ENCODE assay signal across 9 mouse cellular contexts in the genomic region with DNA sequence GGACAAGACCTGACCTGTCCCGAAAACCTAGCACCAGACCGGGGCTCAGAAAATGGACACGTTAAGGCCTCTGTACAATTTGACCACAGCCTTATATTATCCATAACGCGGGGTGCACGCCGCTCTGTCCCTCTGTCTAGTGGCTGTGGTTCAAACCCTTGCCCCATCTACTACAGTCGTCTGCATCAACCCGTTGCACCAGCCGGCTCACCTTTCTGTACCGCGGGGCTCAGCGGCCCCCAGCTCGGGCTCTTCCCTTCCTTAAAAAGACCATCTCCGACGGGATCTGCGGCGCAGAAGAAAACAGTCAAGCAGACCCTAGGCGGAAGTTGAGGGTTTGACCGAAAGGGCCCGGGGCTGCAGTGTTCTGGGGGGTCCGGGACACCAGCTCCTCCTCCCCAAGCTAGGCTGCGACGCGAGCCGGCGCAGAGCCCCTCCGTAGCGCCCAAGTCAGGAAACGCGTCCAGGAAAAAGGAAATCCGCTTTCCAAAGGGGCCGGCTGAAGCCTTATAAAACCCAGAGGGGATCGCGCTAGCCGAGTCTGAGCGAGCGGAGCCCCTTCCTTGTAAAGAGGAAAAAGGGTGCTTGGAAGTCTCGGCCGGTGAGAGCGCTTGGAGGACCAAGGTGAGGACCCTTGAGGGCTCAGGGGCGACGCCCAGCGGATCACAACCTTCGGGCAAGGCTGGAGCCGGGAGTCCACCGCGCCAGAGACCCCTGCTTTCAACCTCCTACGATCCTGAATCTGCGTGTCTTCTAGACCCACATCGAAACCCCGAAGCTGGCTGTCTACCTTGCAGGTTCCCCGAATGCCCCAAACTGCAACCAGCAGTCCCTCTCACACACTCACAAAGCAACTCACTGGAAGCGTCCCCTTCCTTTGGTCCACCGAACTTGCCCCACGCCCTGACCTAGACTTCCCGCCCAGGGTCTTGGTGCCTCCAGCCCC. TPM values are rescaled to one million over a fixed set of nuclear protein-coding genes. Genes with fewer than 3 reads are reported as not detected.
DNase-seq lines count a peak whose midpoint lies in the region; ATAC-seq and TF ChIP-seq lines count a peak whose summit lies in the region.
"Had no signal": no experiment of that assay in that cellular context is flagged by ENCODE, and none has a peak within 500 bp of the region (broad histone marks: within the 10 kb centered on the region; RNA-seq: fewer than 3 reads in every experiment).

No protein-coding gene starts in this region.

- WGBS in heart, embryonic 14.5 days, result 2% methylated on average over 57 of the region's 57 CpGs
- under 1% methylated on average over 57 of the region's 57 CpGs for WGBS in embryonic facial prominence, embryonic 13.5 days
- WGBS in intestine, embryonic 16.5 days, result under 1% methylated on average over 57 of the region's 57 CpGs

- H3K27ac ChIP-seq in heart, embryonic 14.5 days (replicated peaks in 1 of 2; ENCODE audit: control insufficient read depth in 1 of 2, insufficient read depth in 1 of 2, low read depth in 2 of 2, low read length in 2 of 2), result peak overlapping the region in 1 of 2 experiments; percentile 16; a peak in 1 of 4 replicates
- H3K27ac ChIP-seq in embryonic facial prominence, embryonic 13.5 days, result no peak overlapping the region
- H3K27ac ChIP-seq in intestine, embryonic 16.5 days (ENCODE audit: low read length), result no peak overlapping the region; the same call in 1 of the 2 replicates
- H3K27ac ChIP-seq in layer of hippocampus, adult 2 months, result no peak overlapping the region

- peak overlapping the region; percentile 50 for H3K9ac ChIP-seq in heart, embryonic 14.5 days (ENCODE audit: low read length)
- H3K9ac ChIP-seq in embryonic facial prominence, embryonic 13.5 days, result no peak overlapping the region
- no peak overlapping the region for H3K9ac ChIP-seq in intestine, embryonic 16.5 days (ENCODE audit: low read depth, low read length)

- no peaks in the 10 kb centered on the region for H3K9me3 ChIP-seq in heart, embryonic 14.5 days (ENCODE audit: control insufficient read depth, low read length)
- H3K9me3 ChIP-seq in embryonic facial prominence, embryonic 13.5 days, result no peaks in the 10 kb centered on the region
- no peaks in the 10 kb centered on the region for H3K9me3 ChIP-seq in intestine, embryonic 16.5 days (ENCODE audit: control insufficient read depth, low read length)

- H3K27me3 ChIP-seq in heart, embryonic 14.5 days (ENCODE audit: control insufficient read depth, insufficient read depth, low read length), result peaks cover 84% of the 10 kb centered on the region
- peaks cover 97% of the 10 kb centered on the region for H3K27me3 ChIP-seq in embryonic facial prominence, embryonic 13.5 days
- peaks cover 68% of the 10 kb centered on the region for H3K27me3 ChIP-seq in intestine, embryonic 16.5 days (replicated peaks; ENCODE audit: control insufficient read depth, insufficient read depth, low read length)

- DNase-seq in heart, adult 8-10 months (ENCODE audit: low spot score), result no peak
- peak; percentile 59 for DNase-seq in neural tube, embryonic 10.5 days (ENCODE audit: extremely low spot score, low spot score)
- no peak for DNase-seq in cerebellum, adult 9-11 months
- DNase-seq in layer of hippocampus, adult 2 months (ENCODE audit: low spot score in 2 of 2), result no peak
- DNase-seq in gastrocnemius, adult 18-20 months (ENCODE audit: low spot score), result no peak

- ATAC-seq in heart, embryonic 14.5 days (ENCODE audit: insufficient number of reproducible peaks, insufficient read depth, low FRiP score, low read depth), result no peak
- no peak for ATAC-seq in embryonic facial prominence, embryonic 13.5 days (ENCODE audit: insufficient number of reproducible peaks, insufficient read depth, low FRiP score, low TSS enrichment, low read depth)
- no peak for ATAC-seq in intestine, embryonic 16.5 days

- H3K36me3 ChIP-seq in heart, embryonic 14.5 days (ENCODE audit: control insufficient read depth, insufficient read depth, low read length), result no peaks in the 10 kb centered on the region
- no peaks in the 10 kb centered on the region for H3K36me3 ChIP-seq in embryonic facial prominence, embryonic 13.5 days
- H3K36me3 ChIP-seq in intestine, embryonic 16.5 days (ENCODE audit: control insufficient read depth, insufficient read depth, low read length), result no peaks in the 10 kb centered on the region

- H3K4me1 ChIP-seq in heart, embryonic 14.5 days (ENCODE audit: control insufficient read depth in 2 of 2, insufficient read depth in 2 of 2, low read length in 2 of 2), result peaks cover 7 to 27% of the 10 kb centered on the region in 2 experiments; a peak in 3 of 4 replicates
- peaks cover 28% of the 10 kb centered on the region for H3K4me1 ChIP-seq in embryonic facial prominence, embryonic 13.5 days
- peaks cover 20% of the 10 kb centered on the region for H3K4me1 ChIP-seq in intestine, embryonic 16.5 days (ENCODE audit: control insufficient read depth, insufficient read depth, low read length)

- peak overlapping the region; percentile 65 for H3K4me2 ChIP-seq in heart, embryonic 14.5 days (ENCODE audit: low read length)
- H3K4me2 ChIP-seq in embryonic facial prominence, embryonic 13.5 days, result peak overlapping the region; percentile 49
- peak overlapping the region; percentile 40 for H3K4me2 ChIP-seq in intestine, embryonic 16.5 days (ENCODE audit: low read depth, low read length)

- peak overlapping the region; percentile 38 to 47 for H3K4me3 ChIP-seq in heart, embryonic 14.5 days (ENCODE audit: control insufficient read depth in 1 of 2, insufficient read depth in 1 of 2, low read depth in 1 of 2, low read length in 2 of 2)
- peak overlapping the region; percentile 29 for H3K4me3 ChIP-seq in embryonic facial prominence, embryonic 13.5 days
- H3K4me3 ChIP-seq in intestine, embryonic 16.5 days (ENCODE audit: low read length), result peak overlapping the region; percentile 27
- H3K4me3 ChIP-seq in layer of hippocampus, adult 2 months, result no peak overlapping the region

- no peak for TF ChIP-seq CTCF in layer of hippocampus, adult 2 months (conservative IDR thresholded peaks at IDR 0.05)

RNA-seq across cellular contexts. Expression of gene Fev, which starts 0.8 kb away (rescaled TPM):
- polyA plus RNA-seq in heart, embryonic 14.5 days (2014; fragmentation: Nextera tagmentation; extraction: Ambion mirVana), result 1.3 and 1.9 TPM in 2 replicates
- total RNA-seq in heart, adult 8-10 months (2022), result not detected
- polyA plus RNA-seq in embryonic facial prominence, embryonic 13.5 days (2015; fragmentation: Nextera tagmentation; extraction: Ambion mirVana), result not detected in 2 replicates
- polyA plus RNA-seq in intestine, embryonic 16.5 days (2015; fragmentation: Nextera tagmentation; extraction: Ambion mirVana), result 0.95 and 1.5 TPM in 2 replicates
- not detected for total RNA-seq in layer of hippocampus, adult 2 months (2021)
- not detected for total RNA-seq in gastrocnemius, adult 18-20 months (2021)
- polyA plus RNA-seq: gonadal fat pad, adult 2 months had no signal

RNA-seq across cellular contexts. Expression of gene Cryba2, which starts 8.5 kb away (rescaled TPM):
- not detected in 2 replicates for polyA plus RNA-seq in heart, embryonic 14.5 days (2014; fragmentation: Nextera tagmentation; extraction: Ambion mirVana)
- total RNA-seq in heart, adult 8-10 months (2022), result not detected
- polyA plus RNA-seq in embryonic facial prominence, embryonic 13.5 days (2015; fragmentation: Nextera tagmentation; extraction: Ambion mirVana), result not detected in 2 replicates
- 1.5 and 2.4 TPM in 2 replicates for polyA plus RNA-seq in intestine, embryonic 16.5 days (2015; fragmentation: Nextera tagmentation; extraction: Ambion mirVana)
- not detected for total RNA-seq in layer of hippocampus, adult 2 months (2021)
- total RNA-seq in gastrocnemius, adult 18-20 months (2021), result not detected

RNA-seq across cellular contexts. Expression of gene Cdk5r2, which starts 29.7 kb away (rescaled TPM):
- polyA plus RNA-seq in heart, embryonic 14.5 days (2014; fragmentation: Nextera tagmentation; extraction: Ambion mirVana), result 0.11 TPM in 1 of 2 replicates, not detected in the other
- under 1 TPM in 1 of 4 experiments, not detected in 3; 0.09 TPM for total RNA-seq in heart, adult 8-10 months (2022)
- polyA plus RNA-seq in embryonic facial prominence, embryonic 13.5 days (2015; fragmentation: Nextera tagmentation; extraction: Ambion mirVana), result 0.10 and 0.14 TPM in 2 replicates
- 0.07 and 0.18 TPM in 2 replicates for polyA plus RNA-seq in intestine, embryonic 16.5 days (2015; fragmentation: Nextera tagmentation; extraction: Ambion mirVana)
- 100 to 1,000 TPM; 193 to 196 TPM for total RNA-seq in layer of hippocampus, adult 2 months (2021)
- total RNA-seq in gastrocnemius, adult 18-20 months (2021), result not detected

RNA-seq across cellular contexts. Expression of gene Cfap65, which starts 50.9 kb away (rescaled TPM):
- not detected in 2 replicates for polyA plus RNA-seq in heart, embryonic 14.5 days (2014; fragmentation: Nextera tagmentation; extraction: Ambion mirVana)
- not detected for total RNA-seq in heart, adult 8-10 months (2022)
- 0.07 TPM in 1 of 2 replicates, not detected in the other for polyA plus RNA-seq in embryonic facial prominence, embryonic 13.5 days (2015; fragmentation: Nextera tagmentation; extraction: Ambion mirVana)
- 0.07 and 0.16 TPM in 2 replicates for polyA plus RNA-seq in intestine, embryonic 16.5 days (2015; fragmentation: Nextera tagmentation; extraction: Ambion mirVana)
- total RNA-seq in layer of hippocampus, adult 2 months (2021), result 1 to 10 TPM; 2.4 to 2.7 TPM
- total RNA-seq in gastrocnemius, adult 18-20 months (2021), result not detected

Comparison
In these comparisons a context has a peak if more than half of its experiments do, and no peak if none do; other contexts are left out.
1. RNA of gene Cdk5r2, which starts 29.7 kb away (total RNA-seq): 193 to 196 TPM in layer of hippocampus, adult 2 months; 0.09 TPM in heart, adult 8-10 months and not detected in gastrocnemius, adult 18-20 months; every median in the first group is over 100 times any median in the second.
2. Peak in every context shown above with its lines, with median percentiles within 50 percentile points of each other: H3K4me2 ChIP-seq.